20 mouse cellular contexts compared by ENCODE assay signal in the genomic region with DNA sequence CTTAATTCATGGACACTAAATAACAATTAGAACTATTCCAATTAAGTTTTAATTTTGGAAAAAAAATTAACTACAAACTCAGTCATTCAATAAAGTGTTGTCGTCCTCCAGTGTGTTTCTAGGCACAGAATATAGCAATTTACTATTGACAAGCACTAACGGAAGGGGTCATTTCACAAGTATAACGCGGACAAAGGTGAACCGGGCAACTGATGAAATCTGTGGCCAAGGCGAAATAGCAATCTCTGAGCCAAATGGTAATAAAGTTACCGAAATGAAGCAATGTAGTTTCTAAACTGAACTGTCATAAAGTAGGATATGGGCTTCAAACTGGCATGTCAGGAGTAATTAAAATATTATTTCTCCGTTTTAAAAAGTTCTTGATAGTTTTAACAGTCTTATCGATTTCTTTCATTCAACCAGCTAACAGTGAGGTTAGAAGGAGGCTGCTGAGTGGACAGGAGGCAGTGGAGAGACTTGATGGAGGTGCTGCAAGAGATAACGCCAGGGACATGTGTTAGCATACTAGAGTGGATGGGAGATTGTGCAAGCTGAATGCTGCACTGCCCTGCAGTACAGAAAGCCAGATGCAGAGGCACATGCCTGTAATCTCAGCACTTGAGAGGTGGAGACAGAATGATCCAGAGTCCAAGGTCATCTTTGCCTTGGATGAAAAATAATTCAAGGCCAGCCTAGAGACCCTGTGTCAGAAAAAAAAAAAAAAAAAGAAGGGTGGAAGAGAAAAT. TPM values are rescaled to one million over a fixed set of nuclear protein-coding genes. Genes with fewer than 3 reads are reported as not detected.
DNase-seq lines count a peak whose midpoint lies in the region; ATAC-seq lines count a peak whose summit lies in the region.
"Had no signal": no experiment of that assay in that cellular context is flagged by ENCODE, and none has a peak within 500 bp of the region (broad histone marks: within the 10 kb centered on the region; RNA-seq: fewer than 3 reads in every experiment).

No protein-coding gene starts in this region.

- DNase-seq in adrenal gland, postnatal 10 days = peak; percentile 29
- no peak for DNase-seq in adrenal gland, adult 2 months
- DNase-seq in heart, postnatal 4 days = peak; percentile 26
- no peak for DNase-seq in forebrain, embryonic 11.5 days (ENCODE audit: low spot score)
- DNase-seq: adrenal gland, postnatal 25 days; cerebellum, adult 8-10 months; gastrocnemius, adult 2 months; kidney, adult 9 months; right cerebral cortex, postnatal 14 days had no signal

- WGBS in forebrain, embryonic 11.5 days = 88% methylated on average over 10 of the region's 10 CpGs
- WGBS in midbrain, embryonic 15.5 days = 88% methylated on average over 10 of the region's 10 CpGs

- no peaks in the 10 kb centered on the region for H3K9me3 ChIP-seq in megakaryocyte, embryonic 14.5 days
- H3K9me3 ChIP-seq in forebrain, embryonic 11.5 days (ENCODE audit: control insufficient read depth, low read length) = no peaks in the 10 kb centered on the region
- H3K9me3 ChIP-seq in midbrain, embryonic 15.5 days = no peaks in the 10 kb centered on the region
- H3K9me3 ChIP-seq: embryonic facial prominence, embryonic 13.5 days; hindbrain, embryonic 10.5 days; midbrain, embryonic 10.5 days; neural tube, embryonic 13.5 days had no signal

- no peaks in the 10 kb centered on the region for H3K27me3 ChIP-seq in megakaryocyte, embryonic 14.5 days (replicated peaks)
- no peaks in the 10 kb centered on the region for H3K27me3 ChIP-seq in forebrain, embryonic 11.5 days (ENCODE audit: control insufficient read depth, insufficient read depth, low read length)
- no peaks in the 10 kb centered on the region for H3K27me3 ChIP-seq in midbrain, embryonic 15.5 days (replicated peaks)
- H3K27me3 ChIP-seq: embryonic facial prominence, embryonic 13.5 days; neural tube, embryonic 13.5 days had no signal

- H3K4me2 ChIP-seq in forebrain, embryonic 11.5 days (ENCODE audit: low read depth, low read length, severe bottlenecking) = no peak overlapping the region
- no peak overlapping the region for H3K4me2 ChIP-seq in midbrain, embryonic 15.5 days
- H3K4me2 ChIP-seq: embryonic facial prominence, embryonic 13.5 days; neural tube, embryonic 13.5 days had no signal

- no peaks in the 10 kb centered on the region for H3K4me1 ChIP-seq in megakaryocyte, embryonic 14.5 days
- H3K4me1 ChIP-seq in forebrain, embryonic 11.5 days (replicated peaks; ENCODE audit: control insufficient read depth, insufficient read depth, low read length) = peaks cover 5% of the 10 kb centered on the region
- H3K4me1 ChIP-seq in midbrain, embryonic 15.5 days = peaks cover 8% of the 10 kb centered on the region

- H3K4me3 ChIP-seq in megakaryocyte, embryonic 14.5 days (replicated peaks) = peak overlapping the region; percentile 12
- no peak overlapping the region for H3K4me3 ChIP-seq in forebrain, embryonic 11.5 days (ENCODE audit: low read depth, low read length)
- H3K4me3 ChIP-seq in midbrain, embryonic 15.5 days = no peak overlapping the region
- H3K4me3 ChIP-seq: embryonic facial prominence, embryonic 13.5 days; gastrocnemius, adult 2 months; hindbrain, embryonic 10.5 days; midbrain, embryonic 10.5 days; neural tube, embryonic 13.5 days had no signal

- H3K9ac ChIP-seq in forebrain, embryonic 11.5 days (ENCODE audit: low read length) = no peak overlapping the region
- H3K9ac ChIP-seq in midbrain, embryonic 15.5 days = no peak overlapping the region
- H3K9ac ChIP-seq: embryonic facial prominence, embryonic 13.5 days; neural tube, embryonic 13.5 days had no signal

- no peak for ATAC-seq in megakaryocyte, adult 5-6 weeks (ENCODE audit: poor library complexity, severe bottlenecking)
- no peak for ATAC-seq in forebrain, embryonic 11.5 days (replicated peaks; ENCODE audit: low FRiP score)
- no peak for ATAC-seq in midbrain, embryonic 15.5 days (replicated peaks)
- no peak for ATAC-seq in erythroid progenitor cell, adult 5-6 weeks (replicated peaks; ENCODE audit: low FRiP score, poor library complexity, severe bottlenecking)
- ATAC-seq: CD4-positive, CD25-positive, alpha-beta regulatory T cell, adult 4 months had no signal

- no peak overlapping the region for H3K27ac ChIP-seq in forebrain, embryonic 11.5 days (ENCODE audit: low read depth, low read length)
- H3K27ac ChIP-seq in midbrain, embryonic 15.5 days = no peak overlapping the region
- H3K27ac ChIP-seq: embryonic facial prominence, embryonic 13.5 days; gastrocnemius, adult 2 months; hindbrain, embryonic 10.5 days; midbrain, embryonic 10.5 days; neural tube, embryonic 13.5 days had no signal

- no peaks in the 10 kb centered on the region for H3K36me3 ChIP-seq in megakaryocyte, embryonic 14.5 days (replicated peaks; ENCODE audit: low read length)
- no peaks in the 10 kb centered on the region for H3K36me3 ChIP-seq in forebrain, embryonic 11.5 days (ENCODE audit: control insufficient read depth, insufficient read depth, low read length)
- no peaks in the 10 kb centered on the region for H3K36me3 ChIP-seq in midbrain, embryonic 15.5 days (replicated peaks)
- H3K36me3 ChIP-seq: embryonic facial prominence, embryonic 13.5 days; G1E; hindbrain, embryonic 10.5 days; midbrain, embryonic 10.5 days; neural tube, embryonic 13.5 days had no signal

RNA-seq across cellular contexts. Expression of a gene that starts 27.7 kb away (rescaled TPM):
- total RNA-seq in adrenal gland, postnatal 10 days (2021) = 1 to 10 TPM; 3.7 to 5.3 TPM
- total RNA-seq in adrenal gland, adult 2 months (2021) = 1 to 10 TPM; 3.6 to 6.8 TPM
- 2.3 and 2.9 TPM in 2 replicates for polyA plus RNA-seq in adrenal gland, adult 2 months (2012; rRNA removed)
- polyA plus RNA-seq in megakaryocyte, embryonic 14.5 days (2012; ENCODE audit: insufficient read depth, low replicate concordance) = not detected in 2 replicates
- 0.05 TPM in 1 of 2 replicates, not detected in the other for total RNA-seq in megakaryocyte, adult 5-6 weeks (2015)
- total RNA-seq in megakaryocyte, adult 5-6 weeks (2017) = not detected in 2 replicates
- total RNA-seq in heart, postnatal 4 days (2021) = 10 to 100 TPM in 1 of 2 experiments, 1 to 10 TPM in 1; 8.5 to 10.7 TPM
- polyA plus RNA-seq in forebrain, embryonic 11.5 days (2014; fragmentation: Nextera tagmentation; extraction: Ambion mirVana) = 14.4 and 16.2 TPM in 2 replicates
- polyA plus RNA-seq in midbrain, embryonic 15.5 days (2015; fragmentation: Nextera tagmentation; extraction: Ambion mirVana) = 20.1 and 23.4 TPM in 2 replicates
- total RNA-seq in erythroid progenitor cell, adult 5-6 weeks (2015; ENCODE audit: low replicate concordance) = not detected in 2 replicates
- not detected in 2 replicates for total RNA-seq in erythroid progenitor cell, adult 5-6 weeks (2017; ENCODE audit: low replicate concordance)
- total RNA-seq: common myeloid progenitor, adult 5-6 weeks had no signal
- polyA plus RNA-seq: G1E had no signal

Comparison
In these comparisons a context has a peak if more than half of its experiments do, and no peak if none do; other contexts are left out.
1. DNase-seq: peak in adrenal gland, postnatal 10 days (single experiment) and heart, postnatal 4 days (single experiment); none in adrenal gland, adult 2 months (single experiment) and forebrain, embryonic 11.5 days (single experiment).